Mouse (Mus musculus) kidney, adult 2 months (tissue): Measurements from ENCODE around the gene Dusp13. TPM values are rescaled to one million over a fixed set of nuclear protein-coding genes. Genes with fewer than 3 reads are reported as not detected.
A peak's percentile ranks its signal among the peaks of the same experiment; 100 is the strongest.

ENCODE experiments used
- DNase-seq: peaks from one replicate; pipeline ENCODE4 v3.0.0; 2021
- H3K27ac ChIP-seq: fragments of 200-500 bp; 2 replicates; pipeline ENCODE4 v1.5.1; 2012; ENCODE audit warnings: low read depth, low read length, control low read depth, inconsistent platforms; ENCODE audit not compliant: insufficient read depth
- H3K27me3 ChIP-seq: fragments of 200-500 bp; replicated peaks from 2 replicates; pipeline ENCODE4 v1.6.1; 2012; ENCODE audit warnings: mild to moderate bottlenecking, moderate library complexity, low read length, inconsistent platforms; ENCODE audit not compliant: control insufficient read depth, insufficient read depth
- H3K36me3 ChIP-seq: fragments of 200-500 bp; 2 replicates; pipeline ENCODE4 v1.6.1; 2012; ENCODE audit warnings: mild to moderate bottlenecking, moderate library complexity, low read length, inconsistent platforms; ENCODE audit not compliant: control insufficient read depth, insufficient read depth
- H3K4me1 ChIP-seq: fragments of 200-500 bp; 2 replicates; pipeline ENCODE4 v1.6.1; 2011; ENCODE audit warnings: low read length; ENCODE audit not compliant: control insufficient read depth, insufficient read depth
- H3K4me3 ChIP-seq: fragments of 200-500 bp; 2 replicates; pipeline ENCODE4 v1.5.1; 2011; ENCODE audit warnings: mild to moderate bottlenecking, low read depth, low read length, control low read depth; ENCODE audit not compliant: insufficient read depth
- CTCF ChIP-seq: fragments of 200-500 bp; conservative IDR thresholded peaks from 2 replicates; pipeline ENCODE4 v1.5.1; 2011; ENCODE audit warnings: low read depth, mild to moderate bottlenecking, control low read depth, low read length, moderate library complexity, mixed read lengths; ENCODE audit not compliant: insufficient read depth, insufficient read length
- POLR2A ChIP-seq: fragments of 200-500 bp; IDR thresholded peaks from one replicate; pipeline ENCODE4 v1.6.1; 2011; ENCODE audit warnings: low read depth, low read length, control low read depth
- WGBS: fragments of 180-500 bp; shearing (Covaris S2); methylation state at CpG from one replicate; pipeline ENCODE4 v1.1.7; 2018; 5-methylcytosine and 5-hydroxymethylcytosine counted together
- polyA plus RNA-seq: library from polyadenylated mRNA; depleted of rRNA; stranded (reverse); fragments of >200 nt; gene quantifications from 2 replicates; pipeline ENCODE4 v1.2.3, GENCODE M21; 2012; rRNA removed

The Dusp13 gene
- polyA plus RNA-seq, result 1.1 and 1.8 TPM in 2 replicates

- Histone ChIP-seq H3K4me3 (peak within 1 kb of the TSS; percentile 83), H3K27ac (peak within 1 kb of the TSS; percentile 88), H3K27me3 (no peaks in the 10 kb centered on the region), H3K4me1 (peaks cover 11% of the 10 kb centered on the region; the same call in 1 of the 2 replicates), H3K36me3 (no peaks in the 10 kb centered on the region)
- TF ChIP-seq POLR2A, result no peak
- no peak for TF ChIP-seq CTCF
- peak; percentile 83 for DNase-seq
- WGBS, result under 1% methylated on average over 26 of the region's 26 CpGs
Observed at GRCm38 (mm10) chr14:21750881-21751542, at the start of gene Dusp13. TSS of gene Dusp13 (minus strand) at chr14:21751181.

- no peak for TF ChIP-seq POLR2A
- TF ChIP-seq CTCF, result no peak
- no peak for DNase-seq
- H3K4me3 ChIP-seq, result no peak overlapping the region
- WGBS, result 98% methylated on average over 4 of the region's 4 CpGs
- no peak overlapping the region for H3K27ac ChIP-seq
- H3K27me3 ChIP-seq, result no peaks in the 10 kb centered on the region
- H3K4me1 ChIP-seq, result no peaks in the 10 kb centered on the region
- no peaks in the 10 kb centered on the region; the same call in 1 of the 2 replicates for H3K36me3 ChIP-seq
Observed at GRCm38 (mm10) chr14:21800641-21801040, 49.7 kb upstream of the Dusp13 start.

DNA sequence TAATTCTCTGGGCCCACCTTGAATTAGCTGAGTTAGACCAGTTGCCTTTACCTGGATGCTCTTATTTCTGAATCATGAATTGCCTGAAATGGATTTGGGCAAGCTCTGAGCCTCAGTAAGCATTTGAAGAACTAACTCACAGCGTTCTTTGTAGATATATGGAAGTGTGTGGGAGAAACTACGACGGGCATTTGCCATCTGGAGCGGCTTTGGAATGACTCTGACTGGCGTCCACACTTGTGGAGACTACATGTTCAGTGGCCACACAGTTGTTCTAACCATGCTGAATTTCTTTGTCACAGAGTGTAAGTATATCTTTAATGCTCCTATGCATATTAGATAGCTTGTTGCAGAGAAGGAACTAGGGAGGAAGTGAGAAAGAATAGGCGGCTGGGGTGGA lies 41.3 kb upstream of the Dusp13 start:
- Histone ChIP-seq H3K36me3 (peaks cover 5% of the 10 kb centered on the region), H3K4me1 (peaks cover 6% of the 10 kb centered on the region; the same call in 1 of the 2 replicates), H3K27ac (no peak overlapping the region), H3K4me3 (no peak overlapping the region), H3K27me3 (no peaks in the 10 kb centered on the region)
- WGBS, result 92% methylated on average over 6 of the region's 6 CpGs
- no peak for DNase-seq
- no peak for TF ChIP-seq CTCF
- TF ChIP-seq POLR2A, result no peak

- WGBS, result 90% methylated on average over 4 of the region's 4 CpGs
- Histone ChIP-seq H3K27me3 (no peaks in the 10 kb centered on the region), H3K36me3 (peaks cover 5% of the 10 kb centered on the region), H3K27ac (no peak overlapping the region), H3K4me3 (no peak overlapping the region), H3K4me1 (peaks cover 7% of the 10 kb centered on the region; the same call in 1 of the 2 replicates)
- no peak for DNase-seq
- no peak for TF ChIP-seq CTCF
- no peak for TF ChIP-seq POLR2A
Observed at GRCm38 (mm10) chr14:21791722-21792121, 40.7 kb upstream of the Dusp13 start.

DNA sequence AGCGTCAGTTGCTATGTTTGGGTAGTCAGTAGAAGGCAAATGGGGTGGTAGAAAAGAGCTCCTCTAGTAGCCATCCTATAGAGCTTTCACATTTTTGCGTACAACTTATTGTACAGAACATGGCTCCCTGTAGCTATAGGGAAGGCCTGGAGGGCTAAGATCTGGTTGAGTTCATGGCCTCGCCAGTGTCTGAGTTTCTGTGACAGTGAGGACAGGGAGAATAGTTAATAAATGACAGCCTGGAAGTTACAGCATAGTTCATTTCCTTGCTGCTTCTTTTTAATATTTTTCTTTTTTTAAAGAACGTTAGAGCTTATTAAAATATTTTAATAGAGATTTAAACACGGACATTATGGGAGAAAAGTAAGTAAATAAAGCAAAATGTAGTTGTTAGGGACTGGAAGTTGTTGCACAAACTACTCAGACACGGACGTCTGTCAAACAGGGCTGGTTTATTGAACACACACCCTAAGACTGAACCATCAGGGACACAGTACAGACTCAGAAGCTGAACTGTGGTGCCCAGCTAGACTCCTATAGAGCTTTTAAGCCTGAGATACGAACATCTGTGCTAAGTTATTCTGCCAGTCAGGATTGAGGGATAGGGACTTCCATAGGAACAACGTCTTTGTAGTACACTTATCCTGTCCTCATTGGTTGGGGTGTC lies 39.7 kb upstream of the Dusp13 start:
- peaks cover 11% of the 10 kb centered on the region; the same call in 1 of the 2 replicates for H3K4me1 ChIP-seq
- 62% methylated on average over 9 of the region's 9 CpGs for WGBS
- peaks cover 5% of the 10 kb centered on the region for H3K36me3 ChIP-seq
- DNase-seq, result peak; percentile 51
- TF ChIP-seq POLR2A, result no peak
- no peak for TF ChIP-seq CTCF
- H3K27me3 ChIP-seq, result no peaks in the 10 kb centered on the region
- no peak overlapping the region for H3K4me3 ChIP-seq
- H3K27ac ChIP-seq, result no peak overlapping the region

GRCm38 (mm10) chr14:21788121-21788520 lies 37.1 kb upstream of the Dusp13 start:
- peak overlapping the region; percentile 35; the same call in 1 of the 2 replicates for H3K27ac ChIP-seq
- H3K4me3 ChIP-seq, result no peak overlapping the region
- no peaks in the 10 kb centered on the region for H3K27me3 ChIP-seq
- peaks cover 5% of the 10 kb centered on the region; the same call in 1 of the 2 replicates for H3K36me3 ChIP-seq
- TF ChIP-seq CTCF, result no peak
- no peak for TF ChIP-seq POLR2A
- WGBS, result 73% methylated on average over 5 of the region's 5 CpGs
- H3K4me1 ChIP-seq, result peaks cover 11% of the 10 kb centered on the region; the same call in 1 of the 2 replicates
- peak; percentile 14 for DNase-seq

- no peaks in the 10 kb centered on the region for H3K27me3 ChIP-seq
- no peak for TF ChIP-seq POLR2A
- no peak for TF ChIP-seq CTCF
- peak overlapping the region; percentile 6; the same call in 1 of the 2 replicates for H3K27ac ChIP-seq
- H3K4me1 ChIP-seq, result peaks cover 11% of the 10 kb centered on the region; the same call in 1 of the 2 replicates
- WGBS, result 41% methylated on average over 3 of the region's 3 CpGs
- no peak overlapping the region for H3K4me3 ChIP-seq
- DNase-seq, result peak; percentile 77
- H3K36me3 ChIP-seq, result peaks cover 2% of the 10 kb centered on the region; the same call in 1 of the 2 replicates
Observed at GRCm38 (mm10) chr14:21787374-21787773, 36.4 kb upstream of the Dusp13 start.
